Mouse (Mus musculus): ENCODE data around the gene Cysrt1. TPM values are rescaled to one million over a fixed set of nuclear protein-coding genes. Genes with fewer than 3 reads are reported as not detected.
A peak's percentile ranks its signal among the peaks of the same experiment; 100 is the strongest.

Gene Cysrt1
- not detected in 2 replicates for polyA plus RNA-seq (2012; ENCODE audit: insufficient read depth, insufficient read length, missing spikeins)

GRCm38 (mm10) chr2:25242101-25242506, at the start of gene Cysrt1, which contains the start of gene Rnf208:
Gene Cysrt1 (minus strand): TSS chr2:25242452.
Gene Rnf208 (plus strand): TSS chr2:25242255.
- H3K4me3 ChIP-seq (ENCODE audit: insufficient read depth, low read length): peak within 1 kb of the TSS; percentile 43

GRCm38 (mm10) chr2:25291184-25292053, 49.2 kb upstream of the Cysrt1 start:
- H3K27ac ChIP-seq (ENCODE audit: insufficient read depth, low read depth, low read length): no peak overlapping the region
- H3K4me3 ChIP-seq (ENCODE audit: insufficient read depth, low read length): no peak overlapping the region
- TF ChIP-seq CTCF (IDR thresholded peaks at IDR 0.05; ENCODE audit: low read depth, low read length): no peak
- TF ChIP-seq POLR2A (IDR thresholded peaks at IDR 0.05; ENCODE audit: borderline replicate concordance, low read depth, low read length): no peak
- H3K4me1 ChIP-seq (ENCODE audit: control insufficient read depth, insufficient read depth, low read length): no peaks in the 10 kb centered on the region

More at GRCm38 (mm10) chr2:25242101-25242506, at the start of gene Cysrt1, which contains the start of gene Rnf208:
- Histone ChIP-seq H3K4me1 (ENCODE audit: control insufficient read depth, insufficient read depth, low read length) (peaks cover 13% of the 10 kb centered on the region; the same call in 1 of the 2 replicates), H3K27ac (ENCODE audit: insufficient read depth, low read depth, low read length) (no peak within 1 kb of the TSS)
- TF ChIP-seq CTCF (IDR thresholded peaks at IDR 0.05; ENCODE audit: low read depth, low read length) (no peak), POLR2A (IDR thresholded peaks at IDR 0.05; ENCODE audit: borderline replicate concordance, low read depth, low read length) (no peak)

- Histone ChIP-seq H3K4me3 (ENCODE audit: insufficient read depth, low read length) (no peak overlapping the region), H3K4me1 (ENCODE audit: control insufficient read depth, insufficient read depth, low read length) (no peaks in the 10 kb centered on the region), H3K27ac (ENCODE audit: insufficient read depth, low read depth, low read length) (no peak overlapping the region)
- no peak for TF ChIP-seq POLR2A (IDR thresholded peaks at IDR 0.05; ENCODE audit: borderline replicate concordance, low read depth, low read length)
- no peak for TF ChIP-seq CTCF (IDR thresholded peaks at IDR 0.05; ENCODE audit: low read depth, low read length)
Observed at GRCm38 (mm10) chr2:25290816-25291130, 48.5 kb upstream of the Cysrt1 start.

- Histone ChIP-seq H3K4me3 (ENCODE audit: insufficient read depth, low read length) (no peak overlapping the region), H3K4me1 (ENCODE audit: control insufficient read depth, insufficient read depth, low read length) (no peaks in the 10 kb centered on the region), H3K27ac (ENCODE audit: insufficient read depth, low read depth, low read length) (no peak overlapping the region)
- TF ChIP-seq CTCF (IDR thresholded peaks at IDR 0.05; ENCODE audit: low read depth, low read length) (no peak), POLR2A (IDR thresholded peaks at IDR 0.05; ENCODE audit: borderline replicate concordance, low read depth, low read length) (no peak)
Observed at GRCm38 (mm10) chr2:25290101-25290815, 48.0 kb upstream of the Cysrt1 start.

GRCm38 (mm10) chr2:25289651-25290050, 47.4 kb upstream of the Cysrt1 start, which contains the start of gene Lrrc26:
Gene Lrrc26 (plus strand): TSS chr2:25289915.
- TF ChIP-seq CTCF (IDR thresholded peaks at IDR 0.05; ENCODE audit: low read depth, low read length) (no peak), POLR2A (IDR thresholded peaks at IDR 0.05; ENCODE audit: borderline replicate concordance, low read depth, low read length) (no peak)
- no peak within 1 kb of the TSS for H3K27ac ChIP-seq (ENCODE audit: insufficient read depth, low read depth, low read length)
- H3K4me3 ChIP-seq (ENCODE audit: insufficient read depth, low read length): no peak within 1 kb of the TSS
- H3K4me1 ChIP-seq (ENCODE audit: control insufficient read depth, insufficient read depth, low read length): no peaks in the 10 kb centered on the region

- H3K27ac ChIP-seq (ENCODE audit: insufficient read depth, low read depth, low read length): no peak overlapping the region
- no peak for TF ChIP-seq CTCF (IDR thresholded peaks at IDR 0.05; ENCODE audit: low read depth, low read length)
- TF ChIP-seq POLR2A (IDR thresholded peaks at IDR 0.05; ENCODE audit: borderline replicate concordance, low read depth, low read length): no peak
- no peaks in the 10 kb centered on the region for H3K4me1 ChIP-seq (ENCODE audit: control insufficient read depth, insufficient read depth, low read length)
- no peak overlapping the region for H3K4me3 ChIP-seq (ENCODE audit: insufficient read depth, low read length)
Observed at GRCm38 (mm10) chr2:25288734-25289345, 46.6 kb upstream of the Cysrt1 start.

- TF ChIP-seq POLR2A (IDR thresholded peaks at IDR 0.05; ENCODE audit: borderline replicate concordance, low read depth, low read length) (no peak), CTCF (IDR thresholded peaks at IDR 0.05; ENCODE audit: low read depth, low read length) (no peak)
- no peak within 1 kb of the TSS for H3K27ac ChIP-seq (ENCODE audit: insufficient read depth, low read depth, low read length)
- no peaks in the 10 kb centered on the region for H3K4me1 ChIP-seq (ENCODE audit: control insufficient read depth, insufficient read depth, low read length)
- H3K4me3 ChIP-seq (ENCODE audit: insufficient read depth, low read length): no peak within 1 kb of the TSS
Observed at GRCm38 (mm10) chr2:25287927-25288649, 45.8 kb upstream of the Cysrt1 start, which contains the start of gene Tmem210. Gene Tmem210 (plus strand): TSS chr2:25288145.

GRCm38 (mm10) chr2:25286837-25287636, 44.8 kb upstream of the Cysrt1 start:
- no peak overlapping the region for H3K27ac ChIP-seq (ENCODE audit: insufficient read depth, low read depth, low read length)
- no peak for TF ChIP-seq POLR2A (IDR thresholded peaks at IDR 0.05; ENCODE audit: borderline replicate concordance, low read depth, low read length)
- no peak overlapping the region for H3K4me3 ChIP-seq (ENCODE audit: insufficient read depth, low read length)
- H3K4me1 ChIP-seq (ENCODE audit: control insufficient read depth, insufficient read depth, low read length): no peaks in the 10 kb centered on the region
